Mouse (Mus musculus): Measurements from ENCODE around the gene 1700001K19Rik. TPM values are rescaled to one million over a fixed set of nuclear protein-coding genes. Genes with fewer than 3 reads are reported as not detected.

Gene 1700001K19Rik
- total RNA-seq (2023): not detected in 2 replicates

GRCm38 (mm10) chr12:110682561-110683299, at the start of gene 1700001K19Rik:
1700001K19Rik (minus strand) TSS chr12:110682619.

GRCm38 (mm10) chr12:110702556-110702955, 20.1 kb upstream of the 1700001K19Rik start, which contains the start of gene Hsp90aa1:
Hsp90aa1 (minus strand) TSS chr12:110702728.

Other genes with a start within 250 kb of the 1700001K19Rik start
- 133 and 160 TPM in 2 replicates for gene Ppp2r5c, start 235.5 kb downstream of the 1700001K19Rik start, total RNA-seq (2023)
- gene Dync1h1, start 81.2 kb downstream of the 1700001K19Rik start, total RNA-seq (2023): 82.6 and 96.2 TPM in 2 replicates
- gene Hsp90aa1, start 20.1 kb upstream of the 1700001K19Rik start, total RNA-seq (2023): 204 and 235 TPM in 2 replicates
- gene Wdr20, start 55.3 kb upstream of the 1700001K19Rik start, total RNA-seq (2023): 53.2 and 66.0 TPM in 2 replicates
- 0.32 and 0.35 TPM in 2 replicates for gene Mok, start 158.3 kb upstream of the 1700001K19Rik start, total RNA-seq (2023)
- gene Zfp839, start 167.6 kb upstream of the 1700001K19Rik start, total RNA-seq (2023): 3.6 and 5.0 TPM in 2 replicates
- gene Cinp, start 206.5 kb upstream of the 1700001K19Rik start, total RNA-seq (2023): 10.5 and 13.5 TPM in 2 replicates
- 5.4 and 9.8 TPM in 2 replicates for gene Tecpr2, start 206.6 kb upstream of the 1700001K19Rik start, total RNA-seq (2023)